Mouse (Mus musculus): ENCODE results near the gene Babam2.

DNA sequence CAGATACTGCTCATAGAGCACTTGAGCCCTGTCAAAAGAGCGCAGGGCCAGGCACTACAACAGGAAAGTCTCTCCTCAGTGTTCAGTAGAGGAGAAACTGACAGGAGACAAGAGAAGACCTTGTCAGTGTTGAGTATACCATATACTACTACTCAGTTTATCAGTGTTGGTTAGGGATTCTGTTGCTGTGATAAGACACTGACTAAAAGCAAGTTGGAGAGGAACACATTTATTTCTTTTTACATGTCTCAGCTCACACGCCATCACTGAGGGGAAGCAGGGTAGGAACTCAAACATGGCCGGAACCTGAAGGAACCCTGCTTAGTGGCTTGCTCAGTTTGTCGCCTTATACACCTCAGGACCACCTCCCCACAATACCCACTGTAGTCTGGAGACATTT, 64.4 kb downstream of the Babam2 start:
- TF ChIP-seq POLR2A (IDR thresholded peaks at IDR 0.05; ENCODE audit: borderline replicate concordance, control insufficient read depth, low read depth, low read length) (no peak), CTCF (IDR thresholded peaks at IDR 0.05; ENCODE audit: control insufficient read depth, insufficient read depth, low read length) (no peak)

Measured in bone marrow, adult 2 months (tissue).